Mouse (Mus musculus) MEL (cell line): ENCODE measurements around the gene Abcc10. TPM values are rescaled to one million over a fixed set of nuclear protein-coding genes. Genes with fewer than 3 reads are reported as not detected.

Experiments used
- DNase-seq: peaks from one replicate; pipeline ENCODE4 v3.0.0; 2011; ENCODE audit warnings: low read depth, low spot score
- H3K27ac ChIP-seq: 2 replicates; pipeline ENCODE4 v1.5.1; 2012; ENCODE audit warnings: low read depth, mild to moderate bottlenecking, control low read depth, low read length, moderate library complexity; ENCODE audit not compliant: control insufficient read depth
- H3K27me3 ChIP-seq, 2 experiments: fragments of 150-350 bp in 1 of 2; sonication (generic) in 1 of 2; 2 replicates each; pipeline ENCODE4 v1.6.1; 2012; ENCODE audit warnings: low read length in 2 of 2, mild to moderate bottlenecking in 2 of 2, improper control_type of control experiment in 1 of 2, moderate library complexity in 1 of 2; ENCODE audit not compliant: insufficient read depth in 2 of 2, control insufficient read depth in 1 of 2
- H3K36me3 ChIP-seq, 2 experiments: 2 replicates each; pipeline ENCODE4 v1.6.1; 2012 to 2014; ENCODE audit warnings: low read length in 2 of 2, improper control_type of control experiment in 1 of 2, inconsistent platforms in 1 of 2, mild to moderate bottlenecking in 1 of 2; ENCODE audit not compliant: insufficient read depth in 2 of 2, control insufficient read depth in 1 of 2
- H3K4me1 ChIP-seq, 2 experiments: fragments of 150-350 bp in 1 of 2; sonication (generic) in 1 of 2; 2 replicates each; pipeline ENCODE4 v1.6.1; 2012; ENCODE audit warnings: low read length in 2 of 2, improper control_type of control experiment in 1 of 2, mild to moderate bottlenecking in 1 of 2; ENCODE audit not compliant: insufficient read depth in 2 of 2, control insufficient read depth in 1 of 2
- H3K4me3 ChIP-seq, 2 experiments: fragments of 150-350 bp in 1 of 2; sonication (generic) in 1 of 2; 2 replicates each; pipeline ENCODE4 v1.5.1; 2012; ENCODE audit warnings: low read depth in 2 of 2, low read length in 2 of 2, mild to moderate bottlenecking in 2 of 2, moderate library complexity in 2 of 2, control low read depth in 1 of 2, improper control_type of control experiment in 1 of 2; ENCODE audit not compliant: control insufficient read depth in 1 of 2, insufficient read depth in 1 of 2
- H3K79me2 ChIP-seq: 2 replicates; pipeline ENCODE4 v1.6.1; 2012; ENCODE audit warnings: mild to moderate bottlenecking, low read length, moderate library complexity; ENCODE audit not compliant: control insufficient read depth, poor library complexity, insufficient read depth
- H3K9ac ChIP-seq: 2 replicates; pipeline ENCODE4 v1.6.1; 2012; ENCODE audit warnings: low read depth, mild to moderate bottlenecking, control low read depth, low read length, moderate library complexity; ENCODE audit not compliant: control insufficient read depth, poor library complexity, severe bottlenecking
- H3K9me3 ChIP-seq: fragments of 150-350 bp; sonication (generic); replicated peaks from 2 replicates; pipeline ENCODE4 v1.6.1; 2012; ENCODE audit warnings: mild to moderate bottlenecking, low read length, improper control_type of control experiment, moderate library complexity; ENCODE audit not compliant: insufficient read depth
- E2F4 ChIP-seq: IDR thresholded peaks from 2 replicates; pipeline ENCODE4 v1.6.1; 2011; ENCODE audit warnings: low read depth, low read length, improper control_type of control experiment, borderline replicate concordance
- ELF1 ChIP-seq: IDR thresholded peaks from 2 replicates; pipeline ENCODE4 v1.6.1; 2014; ENCODE audit warnings: low read depth, mild to moderate bottlenecking, inconsistent platforms, low read length, improper control_type of control experiment, moderate library complexity
- EP300 ChIP-seq, 2 experiments: IDR thresholded peaks; 2 replicates each; pipeline ENCODE4 v1.6.1; 2011; ENCODE audit warnings: improper control_type of control experiment in 2 of 2, low read length in 2 of 2, low read depth in 1 of 2, mild to moderate bottlenecking in 1 of 2
- GATA1 ChIP-seq: IDR thresholded peaks from 2 replicates; pipeline ENCODE4 v1.6.1; 2011; ENCODE audit warnings: low read depth, low read length, improper control_type of control experiment
- MAX ChIP-seq: IDR thresholded peaks from 2 replicates; pipeline ENCODE4 v1.6.1; 2011; ENCODE audit warnings: low read length, improper control_type of control experiment
- MEF2A ChIP-seq: IDR thresholded peaks from 2 replicates; pipeline ENCODE4 v1.6.1; 2014; ENCODE audit warnings: low read depth, mild to moderate bottlenecking, inconsistent platforms, low read length, improper control_type of control experiment; ENCODE audit not compliant: poor library complexity, insufficient replicate concordance, severe bottlenecking; ENCODE audit errors: extremely low read depth
- MYC ChIP-seq: IDR thresholded peaks from 2 replicates; pipeline ENCODE4 v1.6.1; 2011; ENCODE audit warnings: low read depth, mild to moderate bottlenecking, low read length, improper control_type of control experiment, moderate library complexity
- NELFE ChIP-seq: IDR thresholded peaks from 2 replicates; pipeline ENCODE4 v1.6.1; 2011; ENCODE audit warnings: low read depth, low read length, improper control_type of control experiment
- NRF1 ChIP-seq: IDR thresholded peaks from 2 replicates; pipeline ENCODE4 v1.6.1; 2014; ENCODE audit warnings: low read depth, mild to moderate bottlenecking, inconsistent platforms, low read length, improper control_type of control experiment, moderate library complexity; ENCODE audit not compliant: poor library complexity, insufficient read depth, severe bottlenecking
- POLR2A ChIP-seq, 2 experiments: IDR thresholded peaks; 2 replicates each; pipeline ENCODE4 v1.6.1; 2011 to 2012; ENCODE audit warnings: low read length in 2 of 2, mild to moderate bottlenecking in 2 of 2, control low read depth in 1 of 2, improper control_type of control experiment in 1 of 2, low read depth in 1 of 2, moderate library complexity in 1 of 2; ENCODE audit not compliant: control insufficient read depth in 1 of 2, insufficient read depth in 1 of 2, poor library complexity in 1 of 2
- RCOR1 ChIP-seq: IDR thresholded peaks from 2 replicates; pipeline ENCODE4 v1.6.1; 2012; ENCODE audit warnings: low read depth, mild to moderate bottlenecking, inconsistent platforms, low read length, improper control_type of control experiment
- SIN3A ChIP-seq: IDR thresholded peaks from 2 replicates; pipeline ENCODE4 v1.6.1; 2012; ENCODE audit warnings: low read length, improper control_type of control experiment, inconsistent platforms
- UBTF ChIP-seq: IDR thresholded peaks from 2 replicates; pipeline ENCODE4 v1.6.1; 2012; ENCODE audit warnings: low read depth, mild to moderate bottlenecking, inconsistent platforms, low read length, improper control_type of control experiment, moderate library complexity, borderline replicate concordance; ENCODE audit not compliant: insufficient read depth
- ZMIZ1 ChIP-seq: IDR thresholded peaks from 2 replicates; pipeline ENCODE4 v1.6.1; 2012; ENCODE audit warnings: low read depth, mild to moderate bottlenecking, inconsistent platforms, low read length, improper control_type of control experiment, moderate library complexity
- polyA plus RNA-seq, 2 experiments: library from polyadenylated mRNA; stranded (reverse) in 1 of 2; unstranded in 1 of 2; fragments of >175 nt in 1 of 2; fragments of >200 nt in 1 of 2; gene quantifications; 2 replicates each; pipeline versions ENCODE4 v1.2.1 to v1.2.4; 2012; ENCODE audit warnings: low replicate concordance in 2 of 2, low read depth in 1 of 2; ENCODE audit not compliant: insufficient read length in 2 of 2, insufficient read depth in 1 of 2, missing spikeins in 1 of 2
- total RNA-seq: library from RNA; depleted of rRNA; stranded (reverse); fragments of 300-350 nt; gene quantifications from 2 replicates; pipeline ENCODE4 v1.2.3, GENCODE M21; 2012

Abcc10 gene
- total and polyA plus RNA-seq, 3 experiments, result 4.0 to 6.2 TPM; not detected in 1

- H3K9ac ChIP-seq, result no peak overlapping the region
- no peak for DNase-seq
- H3K27ac ChIP-seq, result no peak overlapping the region
- H3K4me1 ChIP-seq, result peaks cover 0 to 4% of the 10 kb centered on the region in 2 experiments; a peak in 1 of 4 replicates
- H3K27me3 ChIP-seq, result no peaks in the 10 kb centered on the region
- no peaks in the 10 kb centered on the region for H3K79me2 ChIP-seq
- H3K9me3 ChIP-seq, result no peaks in the 10 kb centered on the region
- no peaks in the 10 kb centered on the region; a peak in 2 of 4 replicates for H3K36me3 ChIP-seq
- TF ChIP-seq MYC (no peak), SIN3A (no peak), GATA1 (no peak), ZMIZ1 (no peak), EP300 (IDR thresholded peaks at IDR 0.05; ENCODE audit: low read depth in 1 of 2, low read length in 2 of 2) (no peak)
- no peak overlapping the region for H3K4me3 ChIP-seq
Observed at GRCm38 (mm10) chr17:46258279-46259053, 69.7 kb downstream of the Abcc10 start.

- DNase-seq, result no peak
- no peak overlapping the region for H3K27ac ChIP-seq
- H3K79me2 ChIP-seq, result no peaks in the 10 kb centered on the region
- peaks cover 0 to 6% of the 10 kb centered on the region in 2 experiments; a peak in 1 of 4 replicates for H3K4me1 ChIP-seq
- no peaks in the 10 kb centered on the region for H3K27me3 ChIP-seq
- TF ChIP-seq E2F4 (no peak), MEF2A (no peak), RCOR1 (no peak), NRF1 (no peak), EP300 (IDR thresholded peaks at IDR 0.05; ENCODE audit: low read depth in 1 of 2, low read length in 2 of 2) (no peak), NELFE (no peak)
- H3K36me3 ChIP-seq, result no peaks in the 10 kb centered on the region
- no peak overlapping the region for H3K4me3 ChIP-seq
- H3K9ac ChIP-seq, result no peak overlapping the region
- H3K9me3 ChIP-seq, result no peaks in the 10 kb centered on the region
Observed at GRCm38 (mm10) chr17:46255147-46255546, 73.0 kb downstream of the Abcc10 start.

GRCm38 (mm10) chr17:46254106-46254505 lies 74.0 kb downstream of the Abcc10 start:
- Histone ChIP-seq H3K4me1 (peaks cover 0 to 10% of the 10 kb centered on the region in 2 experiments; a peak in 2 of 4 replicates), H3K9me3 (no peaks in the 10 kb centered on the region), H3K79me2 (peaks cover 1% of the 10 kb centered on the region), H3K27ac (no peak overlapping the region), H3K27me3 (no peaks in the 10 kb centered on the region), H3K36me3 (peaks cover 0 to 2% of the 10 kb centered on the region in 2 experiments; a peak in 2 of 4 replicates), H3K4me3 (peak overlapping the region; percentile 40 to 66), H3K9ac (peak overlapping the region; percentile 62)
- TF ChIP-seq SIN3A, result no peak
- 0 out of 4 replicates have a peak, but pooled peaks of 1 of the 2 experiments have one; percentile 7 for TF ChIP-seq POLR2A (IDR thresholded peaks at IDR 0.05; ENCODE audit: control insufficient read depth in 1 of 2, insufficient read depth in 1 of 2, low read depth in 1 of 2, low read length in 2 of 2, poor library complexity in 1 of 2)
- no peak for TF ChIP-seq NELFE
- TF ChIP-seq MEF2A, result no peak
- no peak for TF ChIP-seq MAX
- TF ChIP-seq NRF1, result 0 out of 2 replicates have a peak, but pooled peaks have one; percentile 19
- TF ChIP-seq UBTF, result no peak
- TF ChIP-seq GATA1, result no peak
- TF ChIP-seq ELF1, result no peak
- DNase-seq, result peak; percentile 39
